In genomic region chr19:57505048-57505932, GRCm38 (mm10) we compare ENCODE assay signal across 25 mouse cellular contexts. TPM values are rescaled to one million over a fixed set of nuclear protein-coding genes. Genes with fewer than 3 reads are reported as not detected.
A peak's percentile ranks its signal among the peaks of the same experiment; 100 is the strongest.
DNase-seq lines count a peak whose midpoint lies in the region; ATAC-seq and TF ChIP-seq lines count a peak whose summit lies in the region.
"Had no signal": no experiment of that assay in that cellular context is flagged by ENCODE, and none has a peak within 500 bp of the region (broad histone marks: within the 10 kb centered on the region; RNA-seq: fewer than 3 reads in every experiment).

No protein-coding gene starts in this region.

- no peak for ATAC-seq in midbrain, postnatal 0 days (ENCODE audit: low FRiP score)
- ATAC-seq in forebrain, embryonic 13.5 days: peak; percentile 78
- peak; percentile 55; the same call in 1 of the 2 replicates for ATAC-seq in midbrain, embryonic 11.5 days (ENCODE audit: low FRiP score)
- ATAC-seq in intestine, embryonic 16.5 days: no peak
- ATAC-seq: activated CD4-positive, CD25-positive, alpha-beta regulatory T cell, adult 4 months; hindbrain, postnatal 0 days; intestine, postnatal 0 days had no signal

- TF ChIP-seq CTCF in midbrain, postnatal 0 days (IDR thresholded peaks at IDR 0.05): no peak

- H3K4me3 ChIP-seq in midbrain, embryonic 10.5 days: no peak overlapping the region
- no peak overlapping the region for H3K4me3 ChIP-seq in midbrain, postnatal 0 days (ENCODE audit: low read depth, low read length)
- no peak overlapping the region for H3K4me3 ChIP-seq in forebrain, embryonic 13.5 days
- H3K4me3 ChIP-seq in midbrain, embryonic 11.5 days (ENCODE audit: low read depth, low read length): no peak overlapping the region
- no peak overlapping the region for H3K4me3 ChIP-seq in intestine, embryonic 16.5 days (ENCODE audit: low read length)
- H3K4me3 ChIP-seq: embryonic facial prominence, embryonic 12.5 days; gastrocnemius, adult 2 months; heart, embryonic 15.5 days; liver, embryonic 15.5 days; neural tube, embryonic 15.5 days had no signal

- H3K4me2 ChIP-seq in midbrain, postnatal 0 days (ENCODE audit: low read depth, low read length, poor library complexity, severe bottlenecking): no peak overlapping the region
- peak overlapping the region; percentile 33; the same call in 1 of the 2 replicates for H3K4me2 ChIP-seq in forebrain, embryonic 13.5 days
- H3K4me2 ChIP-seq in midbrain, embryonic 11.5 days: no peak overlapping the region
- no peak overlapping the region for H3K4me2 ChIP-seq in intestine, embryonic 16.5 days (ENCODE audit: low read depth, low read length)
- H3K4me2 ChIP-seq: embryonic facial prominence, embryonic 12.5 days; heart, embryonic 15.5 days; liver, embryonic 15.5 days; neural tube, embryonic 15.5 days had no signal

- peak overlapping the region; percentile 73 for H3K27ac ChIP-seq in midbrain, embryonic 10.5 days (replicated peaks)
- no peak overlapping the region for H3K27ac ChIP-seq in midbrain, postnatal 0 days (ENCODE audit: low read depth, low read length)
- H3K27ac ChIP-seq in forebrain, embryonic 13.5 days: 0 out of 2 replicates have a peak overlapping the region, but pooled peaks have one; percentile 10
- H3K27ac ChIP-seq in midbrain, embryonic 11.5 days (ENCODE audit: low read depth, low read length): no peak overlapping the region
- no peak overlapping the region for H3K27ac ChIP-seq in intestine, embryonic 16.5 days (ENCODE audit: low read length)
- H3K27ac ChIP-seq: embryonic facial prominence, embryonic 12.5 days; gastrocnemius, adult 2 months; heart, embryonic 15.5 days; hindbrain, postnatal 0 days; liver, embryonic 15.5 days; macrophage; neural tube, embryonic 15.5 days had no signal

- peaks cover 14% of the 10 kb centered on the region for H3K4me1 ChIP-seq in midbrain, embryonic 10.5 days
- H3K4me1 ChIP-seq in midbrain, postnatal 0 days (ENCODE audit: insufficient read depth, low read length): no peaks in the 10 kb centered on the region; the same call in 1 of the 2 replicates
- peaks cover 9% of the 10 kb centered on the region; the same call in 1 of the 2 replicates for H3K4me1 ChIP-seq in forebrain, embryonic 13.5 days
- H3K4me1 ChIP-seq in midbrain, embryonic 11.5 days (ENCODE audit: control insufficient read depth, insufficient read depth, low read length): peaks cover 3% of the 10 kb centered on the region; the same call in 1 of the 2 replicates
- peaks cover 11% of the 10 kb centered on the region for H3K4me1 ChIP-seq in intestine, embryonic 16.5 days (ENCODE audit: control insufficient read depth, insufficient read depth, low read length)
- H3K4me1 ChIP-seq: liver, embryonic 15.5 days had no signal

- no peaks in the 10 kb centered on the region for H3K36me3 ChIP-seq in midbrain, embryonic 10.5 days
- H3K36me3 ChIP-seq in midbrain, postnatal 0 days (ENCODE audit: insufficient read depth, low read length): no peaks in the 10 kb centered on the region
- no peaks in the 10 kb centered on the region for H3K36me3 ChIP-seq in forebrain, embryonic 13.5 days (ENCODE audit: poor library complexity, severe bottlenecking)
- H3K36me3 ChIP-seq in midbrain, embryonic 11.5 days (ENCODE audit: control insufficient read depth, insufficient read depth, low read length): no peaks in the 10 kb centered on the region
- H3K36me3 ChIP-seq in intestine, embryonic 16.5 days (ENCODE audit: control insufficient read depth, insufficient read depth, low read length): no peaks in the 10 kb centered on the region
- H3K36me3 ChIP-seq: embryonic facial prominence, embryonic 12.5 days; heart, embryonic 15.5 days; liver, embryonic 15.5 days; neural tube, embryonic 15.5 days had no signal

- peak; percentile 19 for DNase-seq in midbrain, embryonic 10.5 days (ENCODE audit: low spot score)
- DNase-seq in midbrain, postnatal 0 days (ENCODE audit: low spot score): no peak
- DNase-seq in midbrain, embryonic 11.5 days (ENCODE audit: low spot score, missing footprints): peak; percentile 90
- peak; percentile 41 for DNase-seq in retina, embryonic 14.5 days (ENCODE audit: low spot score)
- no peak for DNase-seq in spleen, postnatal 36 days (ENCODE audit: low spot score in 2 of 2)
- no peak for DNase-seq in layer of hippocampus, postnatal 36 days
- DNase-seq: adrenal gland, adult 8-10 months; cerebellum, adult 2 months; cerebellum, postnatal 25 days; gastrocnemius, adult 2 months; heart, postnatal 4 days; kidney, postnatal 4 days; left cerebral cortex, postnatal 4 days; liver; thymus, postnatal 14 days had no signal

- H3K9me3 ChIP-seq in midbrain, embryonic 10.5 days (replicated peaks): no peaks in the 10 kb centered on the region
- H3K9me3 ChIP-seq in midbrain, postnatal 0 days (ENCODE audit: low read length): no peaks in the 10 kb centered on the region
- H3K9me3 ChIP-seq in forebrain, embryonic 13.5 days (replicated peaks): no peaks in the 10 kb centered on the region
- H3K9me3 ChIP-seq in midbrain, embryonic 11.5 days (ENCODE audit: control insufficient read depth, low read length): no peaks in the 10 kb centered on the region
- H3K9me3 ChIP-seq in intestine, embryonic 16.5 days (ENCODE audit: control insufficient read depth, low read length): no peaks in the 10 kb centered on the region
- H3K9me3 ChIP-seq: embryonic facial prominence, embryonic 12.5 days; heart, embryonic 15.5 days; liver, embryonic 15.5 days; neural tube, embryonic 15.5 days had no signal

- H3K9ac ChIP-seq in midbrain, postnatal 0 days (replicated peaks; ENCODE audit: low read length, poor library complexity, severe bottlenecking): no peak overlapping the region
- no peak overlapping the region for H3K9ac ChIP-seq in forebrain, embryonic 13.5 days
- H3K9ac ChIP-seq in midbrain, embryonic 11.5 days (ENCODE audit: low read length): no peak overlapping the region
- no peak overlapping the region for H3K9ac ChIP-seq in intestine, embryonic 16.5 days (ENCODE audit: low read depth, low read length)
- H3K9ac ChIP-seq: embryonic facial prominence, embryonic 12.5 days; heart, embryonic 15.5 days; liver, embryonic 15.5 days; neural tube, embryonic 15.5 days had no signal

- 83% methylated on average over 25 of the region's 25 CpGs for WGBS in midbrain, embryonic 10.5 days
- WGBS in midbrain, postnatal 0 days: 51% methylated on average over 25 of the region's 25 CpGs
- 58% methylated on average over 25 of the region's 25 CpGs for WGBS in forebrain, embryonic 13.5 days
- 72% methylated on average over 25 of the region's 25 CpGs for WGBS in midbrain, embryonic 11.5 days
- 82% methylated on average over 25 of the region's 25 CpGs for WGBS in intestine, embryonic 16.5 days

- H3K27me3 ChIP-seq in midbrain, embryonic 10.5 days (ENCODE audit: low read depth, poor library complexity, severe bottlenecking): no peaks in the 10 kb centered on the region
- H3K27me3 ChIP-seq in midbrain, postnatal 0 days (ENCODE audit: insufficient read depth, low read length): no peaks in the 10 kb centered on the region
- no peaks in the 10 kb centered on the region for H3K27me3 ChIP-seq in forebrain, embryonic 13.5 days
- H3K27me3 ChIP-seq in midbrain, embryonic 11.5 days (ENCODE audit: control insufficient read depth, insufficient read depth, low read length): no peaks in the 10 kb centered on the region
- no peaks in the 10 kb centered on the region for H3K27me3 ChIP-seq in intestine, embryonic 16.5 days (replicated peaks; ENCODE audit: control insufficient read depth, insufficient read depth, low read length)
- H3K27me3 ChIP-seq: embryonic facial prominence, embryonic 12.5 days; heart, embryonic 15.5 days; liver, embryonic 15.5 days; neural tube, embryonic 15.5 days had no signal

RNA-seq across cellular contexts. Expression of gene Trub1, which starts 52.6 kb away (rescaled TPM):
- 22.5 and 22.7 TPM in 2 replicates for polyA plus RNA-seq in midbrain, embryonic 10.5 days (2016; fragmentation: Nextera tagmentation; extraction: Ambion mirVana)
- total RNA-seq in midbrain, postnatal 0 days (2014; rRNA removed): 18.5 and 23.6 TPM in 2 replicates
- polyA plus RNA-seq in midbrain, postnatal 0 days (2015; fragmentation: Nextera tagmentation; extraction: Ambion mirVana): 18.2 and 18.3 TPM in 2 replicates
- 14.5 and 14.8 TPM in 2 replicates for polyA plus RNA-seq in forebrain, embryonic 13.5 days (2015; fragmentation: Nextera tagmentation; extraction: Ambion mirVana)
- polyA plus RNA-seq in midbrain, embryonic 11.5 days (2014; fragmentation: Nextera tagmentation; extraction: Ambion mirVana): 16.0 and 16.4 TPM in 2 replicates
- 16.4 and 19.8 TPM in 2 replicates for polyA plus RNA-seq in intestine, embryonic 16.5 days (2015; fragmentation: Nextera tagmentation; extraction: Ambion mirVana)
- total RNA-seq in layer of hippocampus, postnatal 36 days (2021): 10 to 100 TPM; 18.0 to 18.5 TPM

Comparison
In these comparisons a context has a peak if more than half of its experiments do, and no peak if none do; other contexts are left out.
1. DNase-seq: peak in midbrain, embryonic 10.5 days (single experiment), midbrain, embryonic 11.5 days (single experiment) and retina, embryonic 14.5 days (single experiment); none in midbrain, postnatal 0 days (single experiment), spleen, postnatal 36 days (0 of 2) and layer of hippocampus, postnatal 36 days (0 of 2).
2. H3K27ac ChIP-seq: peak in midbrain, embryonic 10.5 days (single experiment) and forebrain, embryonic 13.5 days (single experiment); none in midbrain, postnatal 0 days (single experiment), midbrain, embryonic 11.5 days (single experiment) and intestine, embryonic 16.5 days (single experiment).
3. ATAC-seq: peak in forebrain, embryonic 13.5 days (single experiment) and midbrain, embryonic 11.5 days (single experiment); none in midbrain, postnatal 0 days (single experiment) and intestine, embryonic 16.5 days (single experiment).